Mouse (Mus musculus) E14TG2a.4 (cell line): ENCODE data around the gene Gfod2.

Experiments used
- CTCF ChIP-seq: conservative IDR thresholded peaks from 2 replicates; pipeline ENCODE4 v1.5.1; 2014; ENCODE audit warnings: low read length
- POU5F1 ChIP-seq: IDR thresholded peaks from 2 replicates; pipeline ENCODE4 v1.6.1; 2014; ENCODE audit warnings: low read length, borderline replicate concordance

- TF ChIP-seq CTCF (peak; percentile 32; the same call in 1 of the 2 replicates), POU5F1 (no peak)
Observed at GRCm38 (mm10) chr8:105716302-105716945, 42.0 kb downstream of the Gfod2 start.
